Mouse (Mus musculus) Muller cell, postnatal 12 days (primary cell): Measurements from ENCODE around the gene Ino80e.

ENCODE experiments used
- DNase-seq: peaks from one replicate; pipeline ENCODE4 v3.0.0-alpha.2; 2015; ENCODE audit errors: inconsistent ontology term

Ino80e gene

GRCm38 (mm10) chr7:126815726-126816222 lies 46.4 kb downstream of the Ino80e start:
- DNase-seq: no peak

GRCm38 (mm10) chr7:126809723-126810369 lies 52.3 kb downstream of the Ino80e start:
- no peak for DNase-seq

- DNase-seq: peak; percentile 83
Measured at GRCm38 (mm10) chr7:126808703-126809455, 53.3 kb downstream of the Ino80e start.

GRCm38 (mm10) chr7:126807405-126807804 lies 54.8 kb downstream of the Ino80e start:
- no peak for DNase-seq

GRCm38 (mm10) chr7:126806956-126807355 lies 55.2 kb downstream of the Ino80e start:
- DNase-seq: no peak

- no peak for DNase-seq
Measured at GRCm38 (mm10) chr7:126803751-126804150, 58.4 kb downstream of the Ino80e start.

- DNase-seq: no peak
Measured at GRCm38 (mm10) chr7:126803181-126803580, 59.0 kb downstream of the Ino80e start.

GRCm38 (mm10) chr7:126802134-126802889 lies 59.9 kb downstream of the Ino80e start:
- no peak for DNase-seq

GRCm38 (mm10) chr7:126801057-126801422 lies 61.1 kb downstream of the Ino80e start:
- no peak for DNase-seq
